Mouse (Mus musculus) hindbrain, embryonic 14.5 days (tissue): ENCODE data around the gene Hamp. TPM values are rescaled to one million over a fixed set of nuclear protein-coding genes. Genes with fewer than 3 reads are reported as not detected.

Experiments
- ATAC-seq: fragments of 200-750 bp; cut with Nextera tagmentation; 2 replicates; pipeline ENCODE4 v1.8.0; 2017; ENCODE audit warnings: moderate number of reproducible peaks, mild to moderate bottlenecking, moderate TSS enrichment, moderate library complexity; ENCODE audit not compliant: low FRiP score
- DNase-seq: peaks from one replicate; pipeline ENCODE4 v3.0.0-alpha.2; 2015; ENCODE audit warnings: low spot score
- H3K27ac ChIP-seq: fragments of 300-500 bp; sonication (generic); 2 replicates; pipeline ENCODE4 v1.5.1; 2014; ENCODE audit warnings: mild to moderate bottlenecking, moderate library complexity
- H3K27me3 ChIP-seq: fragments of 300-500 bp; sonication (generic); 2 replicates; pipeline ENCODE4 v1.6.1; 2014; ENCODE audit warnings: mild to moderate bottlenecking, low read length, mixed read lengths; ENCODE audit not compliant: control insufficient read depth, insufficient read depth
- H3K36me3 ChIP-seq: fragments of 300-500 bp; sonication (generic); replicated peaks from 2 replicates; pipeline ENCODE4 v1.6.1; 2014; ENCODE audit not compliant: control insufficient read depth, insufficient read depth
- H3K4me1 ChIP-seq: fragments of 300-500 bp; sonication (generic); replicated peaks from 2 replicates; pipeline ENCODE4 v1.6.1; 2014; ENCODE audit warnings: antibody characterized with exemption, low read length, mixed read lengths; ENCODE audit not compliant: control insufficient read depth, insufficient read depth
- H3K4me2 ChIP-seq: fragments of 300-500 bp; sonication (generic); replicated peaks from 2 replicates; pipeline ENCODE4 v1.6.1; 2014; ENCODE audit warnings: mild to moderate bottlenecking, moderate library complexity
- H3K4me3 ChIP-seq: fragments of 300-500 bp; sonication (generic); replicated peaks from 2 replicates; pipeline ENCODE4 v1.5.1; 2014; ENCODE audit warnings: mild to moderate bottlenecking, low read length
- H3K9ac ChIP-seq: fragments of 300-500 bp; sonication (generic); 2 replicates; pipeline ENCODE4 v1.6.1; 2014
- H3K9me3 ChIP-seq: fragments of 300-500 bp; sonication (generic); 2 replicates; pipeline ENCODE4 v1.6.1; 2016; ENCODE audit warnings: low read length; ENCODE audit not compliant: control insufficient read depth
- WGBS: fragments of 180-500 bp; shearing (Covaris S2); extraction: QIAGEN DNeasy Blood & Tissue Kit; methylation state at CpG from one replicate; pipeline ENCODE4 v1.1.7; 2014; 5-methylcytosine and 5-hydroxymethylcytosine counted together
- polyA plus RNA-seq: library from polyadenylated mRNA; unstranded; fragments of >200 nt; fragmentation: Nextera tagmentation; extraction: Ambion mirVana; gene quantifications from 2 replicates; pipeline ENCODE4 v1.2.1, GENCODE M21; 2014

Gene Hamp
- not detected in 2 replicates for polyA plus RNA-seq

GRCm38 (mm10) chr7:30943909-30944635, at the start of gene Hamp:
Gene Hamp (minus strand): TSS chr7:30944032.
- DNase-seq (no peak), ATAC-seq (no peak)
- H3K9me3 ChIP-seq, result no peaks in the 10 kb centered on the region
- H3K4me1 ChIP-seq, result no peaks in the 10 kb centered on the region
- H3K36me3 ChIP-seq, result peaks cover 23% of the 10 kb centered on the region
- no peak within 1 kb of the TSS for H3K4me3 ChIP-seq
- H3K27me3 ChIP-seq, result no peaks in the 10 kb centered on the region
- no peak within 1 kb of the TSS for H3K27ac ChIP-seq
- no peak within 1 kb of the TSS for H3K9ac ChIP-seq
- H3K4me2 ChIP-seq, result no peak within 1 kb of the TSS
- 73% methylated on average over 9 of the region's 9 CpGs for WGBS

GRCm38 (mm10) chr7:30992148-30992547, 48.3 kb upstream of the Hamp start:
- DNase-seq (no peak), ATAC-seq (no peak)
- H3K4me1 ChIP-seq, result no peaks in the 10 kb centered on the region
- no peaks in the 10 kb centered on the region for H3K9me3 ChIP-seq
- no peak overlapping the region for H3K4me2 ChIP-seq
- H3K27ac ChIP-seq, result no peak overlapping the region
- no peaks in the 10 kb centered on the region for H3K27me3 ChIP-seq
- no peaks in the 10 kb centered on the region for H3K36me3 ChIP-seq
- no peak overlapping the region for H3K9ac ChIP-seq
- 87% methylated on average over 5 of the region's 5 CpGs for WGBS
- no peak overlapping the region for H3K4me3 ChIP-seq

- DNase-seq (no peak), ATAC-seq (no peak)
- no peak overlapping the region for H3K9ac ChIP-seq
- no peak overlapping the region for H3K27ac ChIP-seq
- H3K4me2 ChIP-seq, result no peak overlapping the region
- no peak overlapping the region for H3K4me3 ChIP-seq
- no peaks in the 10 kb centered on the region for H3K4me1 ChIP-seq
- H3K27me3 ChIP-seq, result no peaks in the 10 kb centered on the region
- 83% methylated on average over 4 of the region's 4 CpGs for WGBS
- no peaks in the 10 kb centered on the region for H3K9me3 ChIP-seq
- no peaks in the 10 kb centered on the region for H3K36me3 ChIP-seq
Observed at GRCm38 (mm10) chr7:30988519-30989162, 44.8 kb upstream of the Hamp start.

GRCm38 (mm10) chr7:30985357-30985756, 41.5 kb upstream of the Hamp start:
- H3K9me3 ChIP-seq, result no peaks in the 10 kb centered on the region
- no peak overlapping the region for H3K9ac ChIP-seq
- no peak for DNase-seq
- no peaks in the 10 kb centered on the region for H3K27me3 ChIP-seq
- no peak overlapping the region for H3K4me2 ChIP-seq
- ATAC-seq, result no peak
- no peaks in the 10 kb centered on the region for H3K4me1 ChIP-seq
- no peak overlapping the region for H3K27ac ChIP-seq
- no peak overlapping the region for H3K4me3 ChIP-seq
- H3K36me3 ChIP-seq, result no peaks in the 10 kb centered on the region
- WGBS, result 87% methylated on average over 9 of the region's 9 CpGs

GRCm38 (mm10) chr7:30981703-30982102, 37.9 kb upstream of the Hamp start:
- no peak overlapping the region for H3K9ac ChIP-seq
- 88% methylated on average over 4 of the region's 4 CpGs for WGBS
- no peak overlapping the region for H3K27ac ChIP-seq
- ATAC-seq (no peak), DNase-seq (no peak)
- no peaks in the 10 kb centered on the region for H3K27me3 ChIP-seq
- no peak overlapping the region for H3K4me3 ChIP-seq
- no peaks in the 10 kb centered on the region for H3K36me3 ChIP-seq
- no peaks in the 10 kb centered on the region for H3K4me1 ChIP-seq
- H3K9me3 ChIP-seq, result no peaks in the 10 kb centered on the region
- H3K4me2 ChIP-seq, result no peak overlapping the region

GRCm38 (mm10) chr7:30973501-30974289, 29.9 kb upstream of the Hamp start, which contains the start of gene Fam187b:
Gene Fam187b (plus strand): TSS chr7:30973790.
- WGBS, result 0% methylated on average over 37 of the region's 37 CpGs
- DNase-seq (peak; percentile 79), ATAC-seq (peak; percentile 81)
- Histone ChIP-seq H3K27ac (no peak within 1 kb of the TSS), H3K4me2 (peak within 1 kb of the TSS; percentile 49), H3K9ac (peak within 1 kb of the TSS; percentile 46; the same call in 1 of the 2 replicates), H3K4me1 (0 out of 2 replicates have a peak, but pooled peaks cover 4% of the 10 kb centered on the region), H3K4me3 (peak within 1 kb of the TSS; percentile 26), H3K27me3 (peaks cover 24% of the 10 kb centered on the region), H3K36me3 (no peaks in the 10 kb centered on the region), H3K9me3 (no peaks in the 10 kb centered on the region)

GRCm38 (mm10) chr7:30973251-30973500, 29.3 kb upstream of the Hamp start, which contains the start of gene Lsr:
Gene Lsr (minus strand): TSS chr7:30973464.
- no peak for ATAC-seq
- no peak for DNase-seq
- WGBS, result under 1% methylated on average over 18 of the region's 19 CpGs

GRCm38 (mm10) chr7:30972426-30973250, 28.8 kb upstream of the Hamp start:
- peak overlapping the region; percentile 49 for H3K4me2 ChIP-seq
- H3K9me3 ChIP-seq, result no peaks in the 10 kb centered on the region
- H3K4me1 ChIP-seq, result 0 out of 2 replicates have a peak, but pooled peaks cover 4% of the 10 kb centered on the region
- peaks cover 24% of the 10 kb centered on the region for H3K27me3 ChIP-seq
- no peak overlapping the region for H3K27ac ChIP-seq
- no peaks in the 10 kb centered on the region for H3K36me3 ChIP-seq
- peak overlapping the region; percentile 46; the same call in 1 of the 2 replicates for H3K9ac ChIP-seq
- DNase-seq (no peak), ATAC-seq (0 out of 2 replicates have a peak, but pooled peaks have one; percentile 19)
- peak overlapping the region; percentile 26 for H3K4me3 ChIP-seq
- WGBS, result 3% methylated on average over 39 of the region's 41 CpGs

More at GRCm38 (mm10) chr7:30973251-30973500, 29.3 kb upstream of the Hamp start, which contains the start of gene Lsr:
- H3K4me2 ChIP-seq, result peak within 1 kb of the TSS; percentile 49
- H3K36me3 ChIP-seq, result no peaks in the 10 kb centered on the region
- H3K4me3 ChIP-seq, result peak within 1 kb of the TSS; percentile 26
- no peak within 1 kb of the TSS for H3K27ac ChIP-seq
- peaks cover 24% of the 10 kb centered on the region for H3K27me3 ChIP-seq
- H3K4me1 ChIP-seq, result 0 out of 2 replicates have a peak, but pooled peaks cover 4% of the 10 kb centered on the region
- H3K9ac ChIP-seq, result peak within 1 kb of the TSS; percentile 46; the same call in 1 of the 2 replicates
- no peaks in the 10 kb centered on the region for H3K9me3 ChIP-seq
